Mouse (Mus musculus) heart, embryonic 11.5 days (tissue): ENCODE results near the gene Hlf. TPM values are rescaled to one million over a fixed set of nuclear protein-coding genes. Genes with fewer than 3 reads are reported as not detected.
A peak's percentile ranks its signal among the peaks of the same experiment; 100 is the strongest.

Source experiments
- ATAC-seq: fragments of 200-750 bp; cut with Nextera tagmentation; replicated peaks from 2 replicates; pipeline ENCODE4 v1.8.0; 2017; ENCODE audit warnings: moderate library complexity; ENCODE audit not compliant: insufficient number of reproducible peaks, low FRiP score, low TSS enrichment
- H3K27ac ChIP-seq: fragments of 300-500 bp; sonication (generic); 2 replicates; pipeline ENCODE4 v1.5.1; 2014; ENCODE audit warnings: mild to moderate bottlenecking, low read depth, low read length
- H3K27me3 ChIP-seq: fragments of 300-500 bp; sonication (generic); 2 replicates; pipeline ENCODE4 v1.6.1; 2014; ENCODE audit warnings: mild to moderate bottlenecking, low read length, mixed read lengths; ENCODE audit not compliant: control insufficient read depth, insufficient read depth
- H3K36me3 ChIP-seq: fragments of 300-500 bp; sonication (generic); 2 replicates; pipeline ENCODE4 v1.6.1; 2014; ENCODE audit warnings: mild to moderate bottlenecking, low read length, moderate library complexity, mixed read lengths; ENCODE audit not compliant: control insufficient read depth, insufficient read depth
- H3K4me1 ChIP-seq: fragments of 300-500 bp; sonication (generic); 2 replicates; pipeline ENCODE4 v1.6.1; 2014; ENCODE audit warnings: low read length; ENCODE audit not compliant: control insufficient read depth, insufficient read depth
- H3K4me2 ChIP-seq: fragments of 300-500 bp; sonication (generic); 2 replicates; pipeline ENCODE4 v1.6.1; 2014; ENCODE audit warnings: mild to moderate bottlenecking, moderate library complexity
- H3K4me3 ChIP-seq: fragments of 300-500 bp; sonication (generic); 2 replicates; pipeline ENCODE4 v1.5.1; 2014; ENCODE audit warnings: low read depth, low read length
- H3K9ac ChIP-seq: fragments of 300-500 bp; sonication (generic); 2 replicates; pipeline ENCODE4 v1.6.1; 2014; ENCODE audit warnings: mild to moderate bottlenecking, low read depth, low read length, moderate library complexity
- H3K9me3 ChIP-seq: fragments of 300-500 bp; sonication (generic); replicated peaks from 2 replicates; pipeline ENCODE4 v1.6.1; 2016; ENCODE audit warnings: low read length; ENCODE audit not compliant: control insufficient read depth
- WGBS: fragments of 180-500 bp; shearing (Covaris S2); extraction: QIAGEN DNeasy Blood & Tissue Kit; methylation state at CpG from one replicate; pipeline ENCODE4 v1.1.7; 2014; ENCODE audit not compliant: insufficient replicate concordance; 5-methylcytosine and 5-hydroxymethylcytosine counted together
- polyA plus RNA-seq: library from polyadenylated mRNA; unstranded; fragments of >200 nt; fragmentation: Nextera tagmentation; extraction: Ambion mirVana; gene quantifications from 2 replicates; pipeline ENCODE4 v1.2.1, GENCODE M21; 2014

The Hlf gene
- polyA plus RNA-seq, 1 experiment from 2014 or later, result 2.1 TPM

GRCm38 (mm10) chr11:90391271-90392185 lies 833 bp upstream of the Hlf start:
- WGBS, result 11% methylated on average over 14 of the region's 14 CpGs
- Histone ChIP-seq H3K4me1 (peaks cover 19% of the 10 kb centered on the region), H3K27me3 (peaks cover 13% of the 10 kb centered on the region), H3K4me3 (peak overlapping the region; percentile 56), H3K9ac (0 out of 2 replicates have a peak overlapping the region, but pooled peaks have one; percentile 58), H3K27ac (no peak overlapping the region), H3K36me3 (no peaks in the 10 kb centered on the region), H3K9me3 (no peaks in the 10 kb centered on the region), H3K4me2 (peak overlapping the region; percentile 93)
- ATAC-seq, result no peak

DNA sequence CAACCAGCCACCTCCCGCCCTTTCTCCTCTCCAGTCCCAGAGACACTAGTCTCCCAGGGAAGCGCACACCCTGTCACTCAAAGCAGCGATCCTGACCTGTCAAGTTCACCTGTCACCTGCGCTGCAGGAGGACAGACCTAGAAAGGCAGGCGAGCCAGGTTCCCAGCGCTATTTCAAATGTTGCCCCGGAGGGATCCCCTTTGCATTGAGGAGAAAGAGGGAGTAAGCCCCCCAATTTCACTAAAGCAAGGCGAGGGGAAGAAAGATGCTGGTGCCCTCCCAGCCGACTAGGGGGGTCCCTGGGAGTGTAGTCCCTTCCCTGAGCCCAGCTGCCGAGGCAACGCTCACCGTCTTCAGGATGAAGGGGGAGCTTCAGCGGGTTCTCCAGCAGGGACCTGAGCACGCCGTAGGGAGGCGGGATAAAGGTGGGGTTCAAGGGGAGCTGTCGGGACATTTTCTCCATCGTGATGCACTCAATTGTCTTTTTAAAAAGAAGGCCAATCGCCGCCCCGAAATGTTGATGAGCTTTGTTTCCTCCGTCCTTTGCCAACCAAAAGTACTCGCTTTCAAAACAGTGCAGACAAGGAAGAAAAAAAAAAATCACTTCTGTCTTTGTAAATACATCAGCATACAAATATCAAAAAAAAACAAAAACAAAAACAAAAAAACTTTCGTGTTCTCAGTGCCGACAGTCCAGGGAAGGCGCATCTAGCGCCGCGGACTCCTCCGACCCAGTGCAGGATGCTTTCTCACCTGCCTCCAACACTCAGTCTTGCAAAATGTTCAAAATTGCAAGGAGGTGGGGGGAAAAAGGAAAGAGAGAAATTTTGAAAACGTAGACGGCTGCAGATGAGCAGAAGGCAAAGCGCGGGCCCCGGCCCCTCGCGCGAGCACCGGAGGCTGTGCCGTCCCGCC lies 536 bp downstream of the Hlf start:
- WGBS, result under 1% methylated on average over 39 of the region's 41 CpGs
- ATAC-seq, result peak; percentile 31; the same call in 1 of the 2 replicates
- H3K4me2 ChIP-seq, result peak overlapping the region; percentile 93
- H3K27me3 ChIP-seq, result peaks cover 13% of the 10 kb centered on the region
- H3K9ac ChIP-seq, result peak overlapping the region; percentile 58
- H3K4me1 ChIP-seq, result peaks cover 19% of the 10 kb centered on the region
- H3K27ac ChIP-seq, result no peak overlapping the region
- H3K36me3 ChIP-seq, result no peaks in the 10 kb centered on the region
- peak overlapping the region; percentile 56 for H3K4me3 ChIP-seq
- H3K9me3 ChIP-seq, result no peaks in the 10 kb centered on the region

GRCm38 (mm10) chr11:90389174-90389901 lies 1.4 kb downstream of the Hlf start:
- peak overlapping the region; percentile 56 for H3K4me3 ChIP-seq

DNA sequence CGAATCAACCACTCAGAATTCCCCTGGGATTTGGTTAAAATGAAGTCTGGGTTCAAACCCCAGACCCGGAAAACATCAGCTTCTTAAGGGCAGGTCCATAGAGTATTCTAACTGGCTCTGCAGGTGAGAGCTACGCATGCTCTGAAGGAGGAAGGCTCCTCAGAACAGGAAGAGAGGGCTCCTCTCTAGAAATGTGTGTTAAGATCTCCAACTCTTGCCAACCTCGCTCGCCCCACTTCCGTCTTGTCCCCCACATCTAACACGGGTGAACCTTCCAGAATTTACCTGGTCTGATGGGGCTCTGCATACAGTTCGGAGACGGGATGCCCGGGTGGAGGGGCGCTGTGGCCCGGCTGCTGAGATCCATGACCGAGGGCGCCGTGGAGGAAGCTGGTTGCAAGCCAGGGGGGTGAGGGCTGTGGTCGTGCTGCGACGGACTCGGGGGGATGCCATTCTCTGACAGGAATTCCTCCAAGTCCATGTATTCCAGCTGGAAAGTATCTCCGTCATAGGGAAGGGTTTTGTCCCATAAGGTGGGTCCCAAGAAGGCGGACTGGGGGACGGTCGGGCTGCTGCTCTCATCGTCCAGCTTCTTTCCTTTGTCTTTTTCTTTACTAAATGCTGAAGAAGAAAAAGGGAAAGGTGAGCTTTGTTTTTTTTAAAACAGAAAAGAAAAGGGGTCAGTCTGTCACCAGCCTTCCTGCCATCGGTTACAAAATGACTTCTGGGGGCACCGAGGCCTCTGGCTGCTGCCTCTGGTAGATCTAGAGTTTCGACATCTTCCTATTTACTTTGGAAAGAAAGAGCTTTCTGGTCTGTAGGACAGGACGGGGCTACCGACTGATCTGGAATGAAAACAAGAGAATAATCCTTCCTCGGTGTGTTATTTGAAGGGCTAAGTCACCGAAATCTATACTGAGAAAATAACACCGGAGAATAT lies 2.9 kb downstream of the Hlf start:
- peaks cover 13% of the 10 kb centered on the region for H3K27me3 ChIP-seq
- H3K27ac ChIP-seq, result no peak overlapping the region
- ATAC-seq, result no peak
- no peak overlapping the region for H3K9ac ChIP-seq
- no peak overlapping the region for H3K4me3 ChIP-seq
- H3K4me1 ChIP-seq, result peaks cover 19% of the 10 kb centered on the region
- WGBS, result 39% methylated on average over 32 of the region's 32 CpGs
- no peaks in the 10 kb centered on the region for H3K9me3 ChIP-seq
- peak overlapping the region; percentile 93 for H3K4me2 ChIP-seq
- no peaks in the 10 kb centered on the region for H3K36me3 ChIP-seq

More at GRCm38 (mm10) chr11:90389174-90389901, 1.4 kb downstream of the Hlf start:
- H3K4me2 ChIP-seq, result peak overlapping the region; percentile 93
- peak overlapping the region; percentile 56 for H3K9ac ChIP-seq
- ATAC-seq, result 0 out of 2 replicates have a peak, but pooled peaks have one; percentile 41
- H3K36me3 ChIP-seq, result no peaks in the 10 kb centered on the region
- H3K27ac ChIP-seq, result no peak overlapping the region
- H3K9me3 ChIP-seq, result no peaks in the 10 kb centered on the region
- peaks cover 19% of the 10 kb centered on the region for H3K4me1 ChIP-seq
- WGBS, result 1% methylated on average over 35 of the region's 36 CpGs
- peaks cover 13% of the 10 kb centered on the region for H3K27me3 ChIP-seq

- Histone ChIP-seq H3K4me1 (peaks cover 11% of the 10 kb centered on the region), H3K4me2 (peak overlapping the region; percentile 31), H3K9me3 (no peaks in the 10 kb centered on the region), H3K36me3 (no peaks in the 10 kb centered on the region), H3K9ac (0 out of 2 replicates have a peak overlapping the region, but pooled peaks have one; percentile 46), H3K4me3 (no peak overlapping the region), H3K27me3 (peaks cover 2% of the 10 kb centered on the region; the same call in 1 of the 2 replicates), H3K27ac (peak overlapping the region; percentile 64)
- WGBS, result 20% methylated on average over 6 of the region's 6 CpGs
- ATAC-seq, result peak; percentile 71
Observed at GRCm38 (mm10) chr11:90382005-90382611, 8.6 kb downstream of the Hlf start.

DNA sequence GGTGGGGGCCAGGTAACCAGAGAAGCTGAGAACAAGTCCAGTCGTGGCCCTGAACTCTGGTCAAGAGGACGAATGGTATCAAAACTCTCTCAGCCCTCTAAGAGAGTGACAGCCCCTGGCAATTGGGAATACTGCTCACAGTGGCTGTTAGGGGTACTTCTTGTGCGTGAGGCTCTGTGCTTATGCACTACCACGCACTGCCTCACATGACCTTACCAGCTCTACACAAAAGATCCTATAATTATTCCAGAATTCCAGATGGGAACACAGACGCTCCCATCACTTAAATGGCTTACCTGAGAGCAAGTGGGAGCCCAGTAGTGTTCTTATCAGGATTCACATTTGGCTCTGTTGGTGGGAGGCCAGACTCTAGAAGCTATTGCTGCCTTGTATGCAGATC lies 9.6 kb downstream of the Hlf start:
- H3K4me2 ChIP-seq, result no peak overlapping the region
- H3K27ac ChIP-seq, result no peak overlapping the region
- ATAC-seq, result no peak
- no peaks in the 10 kb centered on the region for H3K9me3 ChIP-seq
- H3K27me3 ChIP-seq, result no peaks in the 10 kb centered on the region
- H3K9ac ChIP-seq, result no peak overlapping the region
- peaks cover 11% of the 10 kb centered on the region for H3K4me1 ChIP-seq
- 35% methylated on average over 5 of the region's 5 CpGs for WGBS
- H3K4me3 ChIP-seq, result no peak overlapping the region
- no peaks in the 10 kb centered on the region for H3K36me3 ChIP-seq

DNA sequence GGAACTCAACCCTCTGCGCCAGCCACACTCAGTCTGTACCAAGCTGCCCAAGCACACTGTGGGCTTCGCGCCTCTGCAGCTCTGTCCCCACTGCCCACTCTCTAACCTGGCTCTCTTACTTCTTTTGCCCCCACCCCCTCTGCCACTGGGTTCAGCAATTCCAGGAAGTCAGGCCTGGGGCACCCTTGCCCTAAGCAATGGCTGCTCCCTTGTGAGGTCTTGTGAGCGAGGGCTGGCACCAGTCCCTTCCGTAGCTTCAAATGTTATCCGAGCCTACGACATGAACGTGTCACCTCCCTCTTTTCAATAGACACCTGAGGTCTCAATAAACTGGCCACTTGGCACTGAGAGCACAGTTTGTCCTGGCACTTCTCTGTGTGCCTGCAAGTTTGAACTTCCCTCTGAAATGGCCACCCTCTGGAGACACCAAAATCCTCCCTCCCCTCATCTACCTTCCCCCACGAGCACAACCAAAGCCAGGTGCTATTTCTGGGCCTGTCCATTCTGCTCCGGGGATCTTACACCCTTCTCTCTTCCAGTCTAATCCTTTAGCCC lies 10.5 kb downstream of the Hlf start:
- Histone ChIP-seq H3K9ac (no peak overlapping the region), H3K4me1 (peaks cover 11% of the 10 kb centered on the region), H3K4me3 (no peak overlapping the region), H3K4me2 (no peak overlapping the region), H3K36me3 (no peaks in the 10 kb centered on the region), H3K27me3 (no peaks in the 10 kb centered on the region), H3K27ac (no peak overlapping the region), H3K9me3 (no peaks in the 10 kb centered on the region)
- 80% methylated on average over 10 of the region's 10 CpGs for WGBS
- ATAC-seq, result no peak
